Mouse (Mus musculus) C2C12 (cell line): ENCODE measurements around the gene Prkrip1.
A peak's percentile ranks its signal among the peaks of the same experiment; 100 is the strongest.

ENCODE experiments used
- CTCF ChIP-seq: IDR thresholded peaks from one replicate; pipeline ENCODE4 v1.5.1; 2011; ENCODE audit not compliant: control insufficient read depth, insufficient read depth, insufficient read length
- FOSL1 ChIP-seq: IDR thresholded peaks from one replicate; pipeline ENCODE4 v1.8.0; 2011; ENCODE audit warnings: mild to moderate bottlenecking, low read length; ENCODE audit not compliant: poor library complexity, insufficient read depth, severe bottlenecking
- MAX ChIP-seq: IDR thresholded peaks from one replicate; pipeline ENCODE4 v1.6.1; 2011; ENCODE audit warnings: mild to moderate bottlenecking, control low read depth
- MYOD1 ChIP-seq: IDR thresholded peaks from one replicate; pipeline ENCODE4 v1.6.1; 2011; ENCODE audit warnings: low read depth; ENCODE audit not compliant: control insufficient read depth, insufficient read length
- MYOG ChIP-seq: IDR thresholded peaks from one replicate; pipeline ENCODE4 v1.6.1; 2011; ENCODE audit not compliant: control insufficient read depth, insufficient read length; ENCODE audit errors: extremely low read depth
- USF1 ChIP-seq: IDR thresholded peaks from one replicate; pipeline ENCODE4 v1.6.1; 2011; ENCODE audit warnings: low read depth, mild to moderate bottlenecking, control low read depth, moderate library complexity

- TF ChIP-seq CTCF (peak; percentile 45), MAX (no peak), MYOD1 (no peak), USF1 (no peak), MYOG (no peak), FOSL1 (no peak)
Measured at GRCm38 (mm10) chr5:136137658-136138274, 61.0 kb downstream of the Prkrip1 start.
